Mouse (Mus musculus) G1E-ER4 (cell line): ENCODE results near the gene Zfp607a. TPM values are rescaled to one million over a fixed set of nuclear protein-coding genes. Genes with fewer than 3 reads are reported as not detected.

Experiments
- GATA1 ChIP-seq: IDR thresholded peaks from one replicate; pipeline ENCODE4 v1.8.0; 2012; ENCODE audit warnings: low read length, inconsistent platforms
- polyA plus RNA-seq: library from polyadenylated mRNA; stranded (reverse); fragments of >175 nt; gene quantifications from 2 replicates; pipeline ENCODE4 v1.2.3, GENCODE M21; 2012

The Zfp607a gene
- polyA plus RNA-seq, 1 experiment = 0.12 TPM

DNA sequence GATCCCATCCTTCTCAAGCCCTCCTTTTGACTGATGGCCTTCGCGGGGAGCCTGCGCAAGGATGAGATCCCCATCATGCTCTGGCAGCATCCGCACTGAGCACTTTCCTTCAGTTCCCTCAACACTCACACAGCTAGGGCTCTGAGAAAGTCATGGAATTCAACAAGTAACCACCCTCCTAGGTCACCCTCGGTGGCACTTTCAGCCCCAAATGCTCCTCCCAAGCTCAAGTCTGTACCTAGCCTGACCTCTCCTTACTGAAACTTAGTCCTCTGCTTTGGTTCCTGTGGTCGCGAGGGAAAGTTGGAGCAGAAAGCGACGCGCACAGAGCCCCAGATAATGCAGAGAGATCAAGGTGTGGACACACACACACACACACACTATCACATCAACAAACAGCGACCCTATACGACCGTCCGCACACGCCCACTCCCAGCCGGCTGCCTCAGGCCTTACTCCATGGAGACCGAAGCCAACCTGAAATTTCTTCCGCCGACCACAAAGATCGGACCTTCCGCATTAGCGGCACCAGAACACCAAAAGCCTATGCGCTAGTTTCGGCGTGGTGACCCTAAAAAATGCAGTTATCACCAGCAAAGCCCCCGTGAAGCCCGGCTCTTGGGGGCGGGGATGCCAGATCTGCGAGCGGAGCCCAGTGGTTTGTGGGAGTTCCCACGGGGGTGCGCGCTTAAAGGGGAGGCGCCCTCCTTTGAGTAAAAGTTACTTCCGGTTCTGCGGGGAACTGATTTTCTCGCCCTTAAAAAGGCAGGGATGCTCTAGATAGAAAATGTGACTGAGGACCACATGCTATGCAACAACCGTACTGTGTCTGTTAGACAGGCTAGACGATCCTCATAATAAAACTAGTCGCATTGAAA, 71.7 kb downstream of the Zfp607a start, which contains the start of gene Zfp974:
TSS of gene Zfp974 (minus strand) at position 643 of the 878 bp plus-strand sequence.
- TF ChIP-seq GATA1 = no peak

Other genes with a start within 250 kb of the Zfp607a start
- not detected in 2 replicates for gene Ttc9b, start 203.6 kb upstream of the Zfp607a start, polyA plus RNA-seq
- 78.9 and 101 TPM in 2 replicates for gene Map3k10, start 182.9 kb upstream of the Zfp607a start, polyA plus RNA-seq
- gene Zfp607b, start 168.2 kb upstream of the Zfp607a start, polyA plus RNA-seq = 0.08 and 0.14 TPM in 2 replicates
- gene Zfp60, start 126.1 kb upstream of the Zfp607a start, polyA plus RNA-seq = 0.43 and 0.51 TPM in 2 replicates
- 0.06 and 0.08 TPM in 2 replicates for gene Zfp626, start 50.3 kb upstream of the Zfp607a start, polyA plus RNA-seq
- gene Zfp59, start 18.9 kb upstream of the Zfp607a start, polyA plus RNA-seq = 0.24 and 0.26 TPM in 2 replicates
- gene Zfp974, start 71.9 kb downstream of the Zfp607a start, polyA plus RNA-seq = 0.06 TPM in 2 replicates
- gene Zfp780b, start 121.6 kb downstream of the Zfp607a start, polyA plus RNA-seq = 0.18 and 0.37 TPM in 2 replicates
- 0.23 and 0.31 TPM in 2 replicates for gene Zfp850, start 156.6 kb downstream of the Zfp607a start, polyA plus RNA-seq
- gene Psmc4, start 192.6 kb downstream of the Zfp607a start, polyA plus RNA-seq = 148 and 188 TPM in 2 replicates
- not detected in 2 replicates for gene Fcgbp, start 213.7 kb downstream of the Zfp607a start, polyA plus RNA-seq